Mouse (Mus musculus) thymus, adult 18-20 months (tissue): ENCODE data around the gene Lrmda.

Source experiments
- DNase-seq, 2 experiments: peaks; one replicate each; pipeline ENCODE4 v3.0.0; 2022; ENCODE audit warnings: mixed read lengths in 2 of 2

Gene Lrmda

GRCm38 (mm10) chr14:22343357-22343756 lies 323.8 kb downstream of the Lrmda start:
- DNase-seq = no peak

- no peak for DNase-seq
Observed at GRCm38 (mm10) chr14:22345248-22345647, 325.7 kb downstream of the Lrmda start.

- DNase-seq = no peak
Observed at GRCm38 (mm10) chr14:22353626-22354025, 334.1 kb downstream of the Lrmda start.

GRCm38 (mm10) chr14:22354769-22355574 lies 335.5 kb downstream of the Lrmda start:
- no peak for DNase-seq

GRCm38 (mm10) chr14:22357991-22358503 lies 338.5 kb downstream of the Lrmda start:
- no peak for DNase-seq

GRCm38 (mm10) chr14:22364010-22364748 lies 344.7 kb downstream of the Lrmda start:
- no peak for DNase-seq

- DNase-seq = no peak
Observed at GRCm38 (mm10) chr14:22364771-22365355, 345.4 kb downstream of the Lrmda start.

GRCm38 (mm10) chr14:22367615-22368014 lies 348.1 kb downstream of the Lrmda start:
- no peak for DNase-seq

- DNase-seq = no peak
Observed at GRCm38 (mm10) chr14:22371136-22371535, 351.6 kb downstream of the Lrmda start.

- DNase-seq = no peak
Observed at GRCm38 (mm10) chr14:22372666-22373360, 353.3 kb downstream of the Lrmda start.

- no peak for DNase-seq
Observed at GRCm38 (mm10) chr14:22373361-22373745, 353.8 kb downstream of the Lrmda start.

GRCm38 (mm10) chr14:22377148-22377547 lies 357.6 kb downstream of the Lrmda start:
- DNase-seq = no peak

GRCm38 (mm10) chr14:22382101-22382500 lies 362.6 kb downstream of the Lrmda start:
- no peak for DNase-seq

GRCm38 (mm10) chr14:22393616-22394015 lies 374.1 kb downstream of the Lrmda start:
- DNase-seq = no peak

- no peak for DNase-seq
Observed at GRCm38 (mm10) chr14:22402411-22402810, 382.9 kb downstream of the Lrmda start.

- no peak for DNase-seq
Observed at GRCm38 (mm10) chr14:22406623-22407022, 387.1 kb downstream of the Lrmda start.

- DNase-seq = no peak
Observed at GRCm38 (mm10) chr14:22410826-22411225, 391.3 kb downstream of the Lrmda start.

- no peak for DNase-seq
Observed at GRCm38 (mm10) chr14:22413220-22413619, 393.7 kb downstream of the Lrmda start.

- no peak for DNase-seq
Observed at GRCm38 (mm10) chr14:22417706-22418105, 398.2 kb downstream of the Lrmda start.

GRCm38 (mm10) chr14:22421668-22422067 lies 402.2 kb downstream of the Lrmda start:
- DNase-seq = no peak

GRCm38 (mm10) chr14:22425018-22425534 lies 405.6 kb downstream of the Lrmda start:
- no peak for DNase-seq

GRCm38 (mm10) chr14:22435441-22435840 lies 415.9 kb downstream of the Lrmda start:
- DNase-seq = no peak
